Mouse (Mus musculus) limb, embryonic 11.5 days (tissue): ENCODE measurements at regions not wholly inside any gene's neighbourhood (a gene's known extent, or its start where the extent isn't known, plus 50 kb on each side); places are given as distances from the start of the nearest gene placed in this dataset.

ENCODE experiments used
- ATAC-seq: fragments of 200-750 bp; cut with Nextera tagmentation; 2 replicates; pipeline ENCODE4 v1.8.0; 2017; ENCODE audit warnings: low read depth; ENCODE audit not compliant: insufficient number of reproducible peaks, low FRiP score, low TSS enrichment
- DNase-seq: peaks from one replicate; pipeline ENCODE4 v3.0.0-alpha.2; 2015; ENCODE audit warnings: low spot score
- H3K27ac ChIP-seq: fragments of 300-500 bp; sonication (generic); replicated peaks from 2 replicates; pipeline ENCODE4 v1.5.1; 2014; ENCODE audit warnings: low read depth, mild to moderate bottlenecking, low read length
- H3K27me3 ChIP-seq: fragments of 300-500 bp; sonication (generic); 2 replicates; pipeline ENCODE4 v1.6.1; 2014; ENCODE audit warnings: mild to moderate bottlenecking, low read length, mixed read lengths; ENCODE audit not compliant: control insufficient read depth, insufficient read depth
- H3K36me3 ChIP-seq: fragments of 300-500 bp; sonication (generic); 2 replicates; pipeline ENCODE4 v1.6.1; 2014; ENCODE audit warnings: mild to moderate bottlenecking, low read length, moderate library complexity, mixed read lengths; ENCODE audit not compliant: control insufficient read depth, insufficient read depth
- H3K4me1 ChIP-seq: fragments of 300-500 bp; sonication (generic); 2 replicates; pipeline ENCODE4 v1.6.1; 2014; ENCODE audit warnings: low read length, mixed read lengths; ENCODE audit not compliant: control insufficient read depth, insufficient read depth
- H3K4me2 ChIP-seq: fragments of 300-500 bp; sonication (generic); 2 replicates; pipeline ENCODE4 v1.6.1; 2014; ENCODE audit warnings: low read depth, mild to moderate bottlenecking, moderate library complexity; ENCODE audit not compliant: severe bottlenecking
- H3K4me3 ChIP-seq: fragments of 300-500 bp; sonication (generic); 2 replicates; pipeline ENCODE4 v1.5.1; 2014; ENCODE audit warnings: low read depth, low read length
- H3K9ac ChIP-seq: fragments of 300-500 bp; sonication (generic); 2 replicates; pipeline ENCODE4 v1.6.1; 2014; ENCODE audit warnings: mild to moderate bottlenecking, low read length
- H3K9me3 ChIP-seq: fragments of 300-500 bp; sonication (generic); 2 replicates; pipeline ENCODE4 v1.6.1; 2016; ENCODE audit warnings: low read length; ENCODE audit not compliant: control insufficient read depth
- whole genome bisulfite sequencing: fragments of 180-500 bp; shearing (Covaris S2); extraction: QIAGEN DNeasy Blood & Tissue Kit; methylation state at CpG from one replicate; pipeline ENCODE4 v1.1.7; 2014; 5-methylcytosine and 5-hydroxymethylcytosine counted together

- H3K27me3 ChIP-seq, result no peaks in the 10 kb centered on the region
- no peak overlapping the region for H3K9ac ChIP-seq
- DNase-seq, result no peak
- no peak overlapping the region for H3K4me2 ChIP-seq
- H3K4me1 ChIP-seq, result no peaks in the 10 kb centered on the region
- H3K27ac ChIP-seq, result no peak overlapping the region
- no peaks in the 10 kb centered on the region for H3K9me3 ChIP-seq
- H3K4me3 ChIP-seq, result no peak overlapping the region
- H3K36me3 ChIP-seq, result no peaks in the 10 kb centered on the region
- 62% methylated on average over 11 of the region's 11 CpGs for WGBS
- no peak for ATAC-seq
Observed at GRCm38 (mm10) chr3:37838896-37839295, 114.6 kb upstream of the Gm5148 start.

GRCm38 (mm10) chr3:37836749-37837148 lies 112.5 kb upstream of the Gm5148 start:
- H3K27ac ChIP-seq, result no peak overlapping the region
- ATAC-seq, result no peak
- no peak for DNase-seq

GRCm38 (mm10) chr3:37835687-37836086 lies 111.4 kb upstream of the Gm5148 start:
- H3K9ac ChIP-seq, result no peak overlapping the region
- no peak overlapping the region for H3K27ac ChIP-seq
- 90% methylated on average over 2 of the region's 2 CpGs for WGBS
- no peaks in the 10 kb centered on the region for H3K27me3 ChIP-seq
- no peaks in the 10 kb centered on the region for H3K9me3 ChIP-seq
- no peak overlapping the region for H3K4me3 ChIP-seq
- DNase-seq (no peak), ATAC-seq (no peak)
- H3K4me2 ChIP-seq, result no peak overlapping the region
- H3K4me1 ChIP-seq, result no peaks in the 10 kb centered on the region
- H3K36me3 ChIP-seq, result no peaks in the 10 kb centered on the region

More at GRCm38 (mm10) chr3:37836749-37837148, 112.5 kb upstream of the Gm5148 start:
- no peak overlapping the region for H3K4me2 ChIP-seq
- H3K4me3 ChIP-seq, result no peak overlapping the region
- H3K4me1 ChIP-seq, result no peaks in the 10 kb centered on the region
- H3K9ac ChIP-seq, result no peak overlapping the region
- WGBS, result 82% methylated on average over 5 of the region's 5 CpGs
- no peaks in the 10 kb centered on the region for H3K9me3 ChIP-seq
- no peaks in the 10 kb centered on the region for H3K27me3 ChIP-seq
- H3K36me3 ChIP-seq, result no peaks in the 10 kb centered on the region

- Histone ChIP-seq H3K27ac (no peak overlapping the region), H3K4me1 (no peaks in the 10 kb centered on the region), H3K4me3 (no peak overlapping the region), H3K9me3 (no peaks in the 10 kb centered on the region), H3K27me3 (no peaks in the 10 kb centered on the region), H3K9ac (no peak overlapping the region), H3K4me2 (no peak overlapping the region), H3K36me3 (no peaks in the 10 kb centered on the region)
- DNase-seq (no peak), ATAC-seq (no peak)
- WGBS, result 91% methylated on average over 5 of the region's 5 CpGs
Observed at GRCm38 (mm10) chr3:37835135-37835534, 110.8 kb upstream of the Gm5148 start.

- Histone ChIP-seq H3K4me1 (no peaks in the 10 kb centered on the region), H3K27me3 (no peaks in the 10 kb centered on the region), H3K9ac (no peak overlapping the region), H3K27ac (no peak overlapping the region), H3K36me3 (no peaks in the 10 kb centered on the region), H3K4me3 (no peak overlapping the region), H3K4me2 (no peak overlapping the region), H3K9me3 (no peaks in the 10 kb centered on the region)
- ATAC-seq, result no peak
- DNase-seq, result no peak
- WGBS, result 92% methylated on average over 3 of the region's 3 CpGs
Observed at GRCm38 (mm10) chr3:37834626-37835025, 110.3 kb upstream of the Gm5148 start.

- Histone ChIP-seq H3K4me3 (no peak overlapping the region), H3K4me1 (no peaks in the 10 kb centered on the region), H3K9me3 (no peaks in the 10 kb centered on the region), H3K4me2 (no peak overlapping the region), H3K27ac (no peak overlapping the region), H3K36me3 (no peaks in the 10 kb centered on the region), H3K9ac (no peak overlapping the region), H3K27me3 (no peaks in the 10 kb centered on the region)
- DNase-seq (no peak), ATAC-seq (no peak)
- 75% methylated on average over 4 of the region's 4 CpGs for WGBS
Observed at GRCm38 (mm10) chr3:37833387-37833786, 109.1 kb upstream of the Gm5148 start.

GRCm38 (mm10) chr3:37827546-37827945 lies 103.3 kb upstream of the Gm5148 start:
- no peaks in the 10 kb centered on the region for H3K9me3 ChIP-seq
- no peaks in the 10 kb centered on the region for H3K27me3 ChIP-seq
- DNase-seq, result no peak
- ATAC-seq, result no peak
- H3K27ac ChIP-seq, result no peak overlapping the region
- H3K4me2 ChIP-seq, result no peak overlapping the region
- no peak overlapping the region for H3K9ac ChIP-seq
- H3K4me1 ChIP-seq, result no peaks in the 10 kb centered on the region
- H3K36me3 ChIP-seq, result no peaks in the 10 kb centered on the region
- WGBS, result 70% methylated on average over 1 of the region's 1 CpGs
- no peak overlapping the region for H3K4me3 ChIP-seq

GRCm38 (mm10) chr3:37825602-37826001 lies 101.3 kb upstream of the Gm5148 start:
- H3K4me2 ChIP-seq, result no peak overlapping the region
- H3K27ac ChIP-seq, result no peak overlapping the region
- DNase-seq (no peak), ATAC-seq (no peak)
- H3K36me3 ChIP-seq, result no peaks in the 10 kb centered on the region
- 95% methylated on average over 4 of the region's 4 CpGs for WGBS
- H3K9ac ChIP-seq, result no peak overlapping the region
- H3K4me1 ChIP-seq, result no peaks in the 10 kb centered on the region
- H3K27me3 ChIP-seq, result no peaks in the 10 kb centered on the region
- no peak overlapping the region for H3K4me3 ChIP-seq
- no peaks in the 10 kb centered on the region for H3K9me3 ChIP-seq

GRCm38 (mm10) chr3:37824681-37825080 lies 100.4 kb upstream of the Gm5148 start:
- 92% methylated on average over 5 of the region's 5 CpGs for WGBS
- H3K27ac ChIP-seq, result no peak overlapping the region
- no peaks in the 10 kb centered on the region for H3K4me1 ChIP-seq
- H3K4me2 ChIP-seq, result no peak overlapping the region
- H3K9me3 ChIP-seq, result no peaks in the 10 kb centered on the region
- no peaks in the 10 kb centered on the region for H3K27me3 ChIP-seq
- no peak overlapping the region for H3K9ac ChIP-seq
- no peak overlapping the region for H3K4me3 ChIP-seq
- no peak for ATAC-seq
- H3K36me3 ChIP-seq, result no peaks in the 10 kb centered on the region
- no peak for DNase-seq
